Mouse (Mus musculus) monocyte, adult 2 months (primary cell): ENCODE measurements around the gene Tmc7.

Source experiments
- DNase-seq, 2 experiments: peaks; one replicate each; pipeline ENCODE4 v3.0.0; 2022; ENCODE audit warnings: low spot score in 2 of 2, low read depth in 1 of 2

Tmc7 gene

DNA sequence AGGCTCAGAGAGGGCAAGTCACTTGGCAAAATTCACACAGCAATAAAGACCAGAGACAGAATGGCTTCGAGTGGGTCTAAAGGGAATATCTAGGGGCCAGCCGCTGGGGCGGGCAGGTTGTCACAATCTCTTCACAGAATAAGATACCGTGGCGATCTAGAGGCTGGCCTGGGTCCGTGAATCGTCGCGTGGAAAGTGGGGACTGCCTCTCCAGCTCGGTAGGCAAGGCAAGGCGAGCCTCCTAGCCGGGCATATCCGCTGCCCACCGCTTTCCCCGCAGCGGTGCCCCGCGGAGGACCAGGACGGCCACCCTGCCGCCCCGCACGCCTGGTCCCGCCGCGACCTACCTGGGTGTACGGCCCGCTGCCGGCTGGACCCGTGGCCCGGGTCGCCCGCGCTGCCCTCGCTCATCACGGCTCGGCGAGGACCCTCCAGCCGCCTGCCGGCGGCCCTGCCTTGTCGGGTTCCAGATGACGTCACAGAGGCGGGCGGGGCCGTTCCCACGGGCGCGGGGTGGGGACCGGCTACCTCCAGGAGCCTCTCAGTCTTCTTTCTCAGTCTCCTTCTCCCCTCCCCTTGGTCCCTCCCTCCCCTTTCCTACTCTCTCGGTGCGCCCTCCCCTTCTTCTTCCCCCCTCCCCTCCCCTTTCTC is at the start of gene Tmc7:
Gene Tmc7, minus strand, starts transcription at position 480 of the 651 bp plus-strand sequence.
- DNase-seq, result no peak

DNA sequence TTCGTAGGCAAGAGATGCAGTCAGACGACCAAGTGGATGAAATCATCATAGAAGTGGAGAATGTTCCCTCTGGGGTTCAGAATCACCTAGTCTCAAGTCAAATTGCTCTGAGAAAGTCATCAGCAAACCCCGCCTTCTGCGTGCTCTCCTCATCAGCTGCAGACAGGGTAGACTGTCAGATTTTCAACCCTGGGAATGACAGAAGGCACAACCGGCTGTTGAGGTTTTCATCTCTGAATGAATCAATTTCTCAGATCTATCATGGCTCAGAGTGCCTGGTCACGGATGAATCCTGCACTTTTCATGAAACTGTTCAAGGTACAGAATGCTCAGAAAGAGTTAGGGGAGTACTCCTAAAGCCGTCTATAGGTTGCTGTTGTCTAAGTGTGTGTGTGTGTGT is 49.4 kb upstream of the Tmc7 start:
- no peak for DNase-seq

DNA sequence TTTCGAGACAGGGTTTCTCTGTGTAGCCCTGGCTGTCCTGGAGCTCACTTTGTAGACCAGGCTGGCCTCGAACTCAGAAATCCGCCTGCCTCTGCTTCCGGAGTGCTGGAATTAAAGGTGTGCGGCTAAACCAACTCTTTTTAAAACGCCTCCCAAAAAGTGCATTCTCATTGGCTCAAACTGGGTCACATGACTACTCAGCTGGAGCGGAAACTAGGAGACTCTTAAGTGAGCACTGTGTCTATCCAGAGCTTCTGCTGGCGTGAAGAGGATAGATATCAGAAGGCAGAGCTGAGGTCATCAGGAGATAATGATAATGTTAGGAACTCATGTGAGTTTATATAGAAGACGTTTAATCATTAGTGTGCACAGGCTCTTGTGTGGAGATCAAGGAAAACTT is 48.6 kb upstream of the Tmc7 start:
- DNase-seq, result no peak

DNA sequence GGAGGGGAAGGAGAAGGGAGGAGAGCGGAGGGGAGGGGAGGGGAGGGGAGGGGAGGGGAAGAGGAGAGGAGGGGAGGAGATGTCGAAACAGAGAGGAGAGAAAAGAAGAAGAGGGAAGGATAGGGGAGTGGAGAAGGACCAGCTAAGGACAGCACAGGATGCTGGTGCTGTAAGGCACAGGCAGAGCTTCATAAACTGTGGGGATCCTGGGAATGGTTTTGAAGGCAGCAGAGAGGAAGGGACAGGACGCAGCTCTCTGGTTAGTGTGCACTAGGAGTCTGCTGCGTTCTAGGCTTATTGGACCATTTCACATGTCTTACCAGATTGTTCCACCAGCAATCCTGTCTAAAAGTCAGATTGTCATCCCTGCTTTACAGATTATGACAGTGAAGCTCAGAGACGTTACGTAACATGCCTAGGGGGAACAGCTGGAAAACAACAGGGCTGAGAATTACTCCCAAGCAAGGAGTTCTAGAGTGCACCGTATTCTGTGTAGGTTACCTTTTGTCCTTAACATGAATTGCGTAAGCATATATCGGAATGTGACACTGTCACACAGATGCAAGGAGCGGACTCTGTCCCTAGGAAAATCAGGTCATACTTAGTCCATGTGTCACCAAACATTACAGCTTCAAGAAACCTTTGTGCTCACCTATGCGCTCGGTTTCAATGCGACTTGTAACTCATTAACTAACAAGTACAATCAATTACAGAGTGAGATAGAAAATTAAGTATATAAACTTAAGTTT is 43.2 kb upstream of the Tmc7 start:
- no peak for DNase-seq

DNA sequence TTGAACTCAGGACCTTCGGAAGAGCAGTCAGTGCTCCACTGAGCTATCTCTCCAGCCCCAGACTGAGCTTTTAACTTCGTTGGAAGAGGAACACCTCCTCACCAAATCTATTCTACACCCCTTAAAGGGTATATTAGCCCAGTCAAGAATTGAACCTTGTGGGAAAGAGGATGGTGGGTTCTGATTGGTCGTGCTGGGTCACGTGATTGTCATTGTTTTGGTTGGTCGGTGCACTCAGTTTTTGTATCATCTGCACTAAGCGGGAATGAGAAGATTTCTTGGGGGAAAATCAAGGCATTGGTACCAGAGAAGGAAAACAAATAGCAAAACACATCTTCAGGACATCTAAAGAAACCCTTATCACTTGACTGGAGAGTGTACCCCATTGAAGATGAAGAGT is 36.6 kb upstream of the Tmc7 start:
- DNase-seq, result no peak

DNA sequence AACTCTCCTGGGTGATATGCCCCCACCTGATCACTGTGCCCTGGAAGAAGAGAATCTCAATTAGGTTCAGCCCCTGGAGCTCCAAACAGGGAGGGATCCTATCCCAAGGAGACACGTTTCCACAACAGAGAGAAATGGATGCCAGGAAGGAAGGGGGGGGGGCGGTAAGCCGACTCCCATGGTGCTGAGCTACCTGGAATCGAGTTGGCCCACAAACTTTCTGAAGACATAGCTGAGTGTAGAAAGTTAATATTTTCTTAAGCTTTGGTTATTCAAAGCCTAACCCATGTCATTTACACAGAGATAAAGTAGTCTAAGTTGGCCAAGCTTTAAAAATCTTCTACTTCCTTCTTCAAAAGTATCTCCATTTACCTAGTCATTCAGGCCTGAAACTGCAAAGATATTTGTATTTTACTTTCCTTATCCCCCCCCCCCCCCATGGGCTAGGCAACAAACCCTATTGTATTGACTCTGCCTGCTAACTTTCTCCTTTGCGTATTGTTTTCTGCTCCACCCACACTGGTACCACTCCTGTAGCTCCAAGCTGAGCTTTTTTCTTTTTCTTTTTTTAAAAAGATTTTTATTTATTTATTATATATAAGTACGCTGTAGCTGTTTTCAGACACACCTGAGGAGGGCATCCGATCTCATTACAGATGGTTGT is 35.8 kb upstream of the Tmc7 start:
- no peak for DNase-seq

DNA sequence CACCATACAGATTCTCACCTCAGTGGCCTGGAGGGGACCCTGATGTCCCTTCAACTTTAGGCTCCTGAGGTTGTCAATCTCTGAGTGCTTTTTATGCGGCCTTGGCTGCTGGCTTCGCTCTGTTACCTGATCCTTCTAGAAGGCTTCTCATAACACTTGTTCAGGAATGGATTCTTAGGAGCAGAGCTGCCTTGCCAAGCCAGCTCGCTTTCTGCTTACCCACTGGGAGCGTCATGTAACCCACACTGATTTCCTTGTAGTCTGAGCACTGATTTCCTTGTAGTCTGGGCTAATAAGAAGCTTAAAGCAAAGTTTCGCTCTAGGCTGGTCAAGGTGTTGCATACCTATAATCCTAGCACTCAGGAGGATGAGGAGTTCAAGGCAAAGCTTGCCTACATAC is 33.6 kb upstream of the Tmc7 start:
- no peak for DNase-seq

DNA sequence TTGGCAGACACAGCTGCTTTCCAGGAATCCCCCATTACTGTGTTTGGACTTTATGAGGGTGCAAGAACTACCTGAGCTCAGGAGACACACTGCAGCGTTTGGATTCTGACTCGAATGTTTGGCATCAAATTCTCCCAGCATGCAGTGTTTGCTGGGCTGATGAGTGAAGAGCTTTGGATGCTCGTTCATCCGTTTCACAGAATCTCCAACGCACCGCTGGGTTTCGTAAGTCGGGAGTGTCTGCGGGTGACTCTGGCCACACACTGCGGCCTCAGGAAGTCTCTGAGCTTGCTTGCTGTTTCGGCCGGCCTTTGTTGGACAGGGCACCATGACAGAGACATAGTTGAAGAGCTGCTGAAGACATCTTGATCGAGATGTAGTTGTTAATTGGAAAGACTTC is 29.5 kb upstream of the Tmc7 start:
- no peak for DNase-seq

DNA sequence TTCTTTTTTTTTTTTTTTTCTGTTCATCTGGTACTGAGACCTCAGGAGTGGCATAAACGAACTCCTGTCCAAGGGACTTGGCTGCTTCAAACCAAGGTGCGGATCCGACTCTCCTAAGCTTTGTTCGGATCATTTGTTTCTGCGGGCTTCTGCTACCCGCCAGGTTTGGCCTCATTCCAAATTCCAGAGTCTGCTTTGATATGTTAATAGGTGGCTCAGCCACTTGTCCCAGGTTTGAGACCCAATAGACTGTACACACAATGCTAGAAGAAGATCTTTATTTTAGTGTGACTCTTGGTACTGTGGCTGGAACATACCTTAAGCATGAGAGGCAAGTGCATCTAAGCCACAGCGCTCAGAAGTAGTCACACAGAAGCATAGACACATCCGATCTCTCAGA is 27.4 kb upstream of the Tmc7 start:
- DNase-seq, result no peak

DNA sequence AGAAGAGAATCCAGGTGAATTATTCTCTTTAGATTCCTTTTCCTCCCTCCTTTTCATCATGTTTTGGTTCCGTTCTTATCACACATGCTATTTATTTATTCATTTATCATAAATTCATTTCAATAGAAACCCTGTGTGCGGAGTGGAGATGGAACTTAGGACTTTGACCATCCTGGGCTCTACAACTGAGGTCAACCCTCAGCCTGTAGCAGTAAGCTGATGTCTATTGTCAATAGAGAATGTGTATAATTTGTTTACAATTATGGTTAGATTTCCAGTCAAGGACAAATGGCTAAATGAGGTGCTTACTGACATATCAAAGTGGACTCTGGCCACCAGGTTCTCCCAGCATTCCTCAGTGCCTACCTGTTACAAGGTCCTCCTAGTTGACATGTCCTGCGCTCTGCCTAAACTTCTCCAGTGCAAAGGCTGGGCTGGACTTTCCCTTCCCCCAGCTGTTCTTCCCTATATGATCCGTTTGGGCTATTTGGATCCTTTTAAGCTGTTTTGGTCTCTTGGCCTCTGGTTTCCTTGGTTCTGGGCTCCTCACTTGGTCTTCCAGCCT is 26.7 kb upstream of the Tmc7 start:
- no peak for DNase-seq

DNA sequence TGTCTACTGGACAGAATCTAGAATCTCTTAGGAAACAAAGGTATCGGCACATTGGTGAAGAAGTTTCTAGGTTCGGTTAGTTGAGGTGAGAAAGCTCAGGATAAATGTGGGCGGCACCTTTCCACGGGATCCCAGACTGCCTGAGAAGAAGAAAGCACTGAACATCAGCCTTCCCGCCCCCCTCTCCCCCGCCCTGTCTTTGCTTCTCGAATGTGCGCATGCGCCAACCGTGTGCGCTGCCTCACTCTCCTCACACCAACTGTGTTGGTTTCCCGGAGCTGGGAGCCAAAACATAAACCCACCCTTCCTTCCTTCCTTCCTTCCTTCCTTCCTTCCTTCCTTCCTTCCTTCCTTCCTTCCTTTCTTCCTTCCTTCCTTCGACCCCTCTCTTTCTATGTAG is 26.2 kb upstream of the Tmc7 start:
- DNase-seq, result no peak

DNA sequence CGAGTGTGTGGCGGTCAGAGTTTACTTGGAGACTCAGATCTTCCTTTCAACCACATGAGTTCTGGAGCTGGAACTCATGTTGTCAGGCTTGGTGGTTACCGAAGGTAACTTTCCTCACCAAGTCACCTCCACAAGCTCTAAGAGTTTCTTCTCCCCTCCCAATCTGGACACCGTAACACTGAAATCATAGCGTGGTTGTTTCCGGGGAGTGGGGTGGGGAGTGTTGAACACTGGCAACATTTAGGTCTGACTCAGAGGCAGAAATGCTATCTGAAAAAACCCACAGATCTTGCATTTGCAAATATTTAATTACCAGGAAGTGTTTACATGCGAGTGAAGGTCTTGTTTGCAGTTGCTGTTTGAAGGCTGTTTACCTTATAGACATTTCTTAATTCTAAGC is 25.3 kb upstream of the Tmc7 start:
- no peak for DNase-seq

DNA sequence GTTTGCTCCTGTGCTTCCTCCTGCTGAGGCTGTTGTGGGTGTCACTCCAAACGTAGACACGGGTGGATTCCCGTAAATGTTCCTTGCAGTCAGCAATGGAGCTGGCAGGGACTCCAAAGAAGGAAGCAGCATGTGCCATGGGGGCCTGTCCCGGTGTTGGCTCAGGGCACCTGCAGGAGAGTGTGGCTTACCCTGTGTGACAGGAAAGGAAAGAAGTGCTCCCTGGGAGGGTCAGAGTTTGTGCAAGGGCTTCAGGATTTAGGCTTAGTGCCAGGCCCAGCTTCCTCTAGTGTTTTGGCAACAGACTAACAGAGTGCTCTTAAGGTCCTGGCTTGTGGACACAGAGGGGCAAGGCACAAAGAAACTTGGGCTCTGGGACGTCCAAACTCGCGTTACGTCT is 20.3 kb upstream of the Tmc7 start:
- no peak for DNase-seq

DNA sequence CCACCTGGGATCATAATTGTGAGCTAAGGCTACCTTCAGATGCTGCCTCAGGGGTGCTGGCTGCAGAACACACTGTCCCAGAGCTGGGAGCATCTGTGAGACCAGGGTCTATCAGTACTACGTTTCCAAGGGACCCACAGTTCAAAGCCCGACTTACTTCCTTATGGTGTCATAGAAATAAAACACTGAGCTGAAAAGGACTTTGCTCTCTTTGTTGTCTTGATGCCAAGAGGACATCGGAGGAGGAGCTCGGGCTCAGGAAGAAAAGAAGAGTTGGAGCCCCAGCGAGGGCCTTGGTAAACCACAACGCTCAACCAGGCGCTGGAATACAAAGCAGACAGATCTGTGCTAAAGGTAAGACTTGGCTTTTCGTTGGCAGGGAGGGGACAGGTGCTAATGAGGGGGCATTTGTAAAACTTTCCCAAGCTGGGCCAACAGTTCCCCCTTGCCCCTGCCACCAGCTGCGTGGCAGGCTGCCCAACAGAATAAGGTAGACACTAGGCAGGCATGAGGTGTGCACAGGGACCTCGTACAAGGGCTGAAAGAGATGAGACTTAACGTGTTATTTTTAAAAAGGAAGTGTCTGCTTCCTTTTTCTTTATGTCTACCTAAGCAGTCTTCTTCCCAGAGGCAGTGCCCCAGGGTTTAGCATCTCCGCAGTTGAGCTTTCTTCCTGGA is 15.6 kb upstream of the Tmc7 start:
- no peak for DNase-seq

DNA sequence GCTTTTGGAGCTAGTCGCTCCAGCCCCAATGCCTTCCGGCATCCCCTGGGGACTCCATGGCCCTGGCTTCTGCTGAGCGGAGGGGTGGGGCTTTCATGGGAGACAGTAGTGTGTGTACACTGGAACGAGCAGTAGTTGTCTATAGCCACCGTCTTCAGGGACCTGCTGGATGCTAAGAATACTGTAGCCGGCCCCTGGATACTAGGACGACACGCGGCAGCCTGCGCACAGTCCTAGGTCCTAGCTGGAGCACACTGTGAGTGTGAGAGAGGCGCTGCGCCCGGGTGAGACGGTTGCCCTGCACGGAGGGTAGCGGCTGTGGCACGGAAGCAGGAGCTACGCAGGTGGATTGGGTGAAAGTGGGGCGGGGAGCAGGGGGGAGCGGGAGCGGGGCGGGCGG is 12.7 kb upstream of the Tmc7 start, which contains the start of gene Tmc5:
Gene Tmc5, plus strand, starts transcription at position 97 of the 400 bp plus-strand sequence.
- DNase-seq, result no peak

DNA sequence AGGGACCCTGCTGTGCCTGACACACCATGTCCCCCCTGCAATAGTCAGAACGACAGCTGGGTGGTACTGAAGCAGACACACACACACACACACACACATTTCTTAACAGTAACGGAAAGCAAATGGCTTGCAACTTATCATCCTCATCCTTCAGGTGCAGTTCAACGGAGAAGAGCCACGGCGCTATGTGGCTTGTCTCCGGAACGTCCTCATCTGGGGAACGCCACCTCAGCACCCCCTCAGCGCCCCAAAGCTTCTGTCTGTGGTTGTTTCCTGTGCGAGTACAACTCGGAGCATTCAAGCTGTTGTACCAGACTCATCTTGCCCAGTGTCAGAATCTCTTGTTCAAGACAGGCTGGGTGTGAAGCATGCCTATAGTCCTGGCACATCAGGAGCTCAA is 11.7 kb upstream of the Tmc7 start:
- DNase-seq, result no peak

DNA sequence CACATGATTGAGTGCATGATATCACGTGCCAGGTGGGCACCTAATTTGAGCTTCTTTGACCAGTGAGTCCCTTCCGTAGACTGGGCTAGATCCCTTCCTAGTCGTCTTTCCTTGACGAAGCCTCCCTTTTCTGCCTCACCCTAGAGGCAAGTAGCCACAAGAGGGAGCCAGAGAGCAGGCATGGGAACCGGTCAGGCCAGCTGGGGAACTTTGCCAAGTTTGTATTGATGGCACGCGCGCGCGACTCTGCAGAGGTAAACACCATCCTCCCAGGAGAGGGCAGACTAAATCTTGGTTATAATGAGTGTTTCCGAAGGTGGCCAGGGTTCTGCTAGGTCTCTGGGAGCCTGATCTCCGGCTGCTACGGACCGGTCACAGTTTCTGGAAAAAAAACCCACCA is 10.7 kb upstream of the Tmc7 start:
- peak; percentile 49 to 62 for DNase-seq

DNA sequence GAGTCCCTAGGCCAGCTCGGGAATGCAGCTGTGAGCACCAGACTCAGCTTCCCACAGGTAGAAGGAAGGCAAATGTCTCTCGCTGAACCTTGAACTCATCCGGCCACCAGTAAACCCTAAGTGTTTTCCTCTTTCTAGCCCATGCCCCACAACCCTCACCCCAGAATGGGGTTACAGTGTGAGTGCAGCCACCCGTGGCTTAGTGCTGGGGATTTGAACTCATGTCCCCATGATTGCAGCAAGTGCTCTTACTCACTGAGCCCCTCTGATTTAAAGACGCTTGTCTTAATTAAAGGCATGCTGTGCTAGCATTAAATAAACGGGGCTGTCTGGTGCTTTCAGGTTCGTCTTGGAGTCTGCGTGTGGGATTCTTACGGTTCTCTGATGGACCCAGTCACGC is 10.1 kb upstream of the Tmc7 start:
- DNase-seq, result no peak

DNA sequence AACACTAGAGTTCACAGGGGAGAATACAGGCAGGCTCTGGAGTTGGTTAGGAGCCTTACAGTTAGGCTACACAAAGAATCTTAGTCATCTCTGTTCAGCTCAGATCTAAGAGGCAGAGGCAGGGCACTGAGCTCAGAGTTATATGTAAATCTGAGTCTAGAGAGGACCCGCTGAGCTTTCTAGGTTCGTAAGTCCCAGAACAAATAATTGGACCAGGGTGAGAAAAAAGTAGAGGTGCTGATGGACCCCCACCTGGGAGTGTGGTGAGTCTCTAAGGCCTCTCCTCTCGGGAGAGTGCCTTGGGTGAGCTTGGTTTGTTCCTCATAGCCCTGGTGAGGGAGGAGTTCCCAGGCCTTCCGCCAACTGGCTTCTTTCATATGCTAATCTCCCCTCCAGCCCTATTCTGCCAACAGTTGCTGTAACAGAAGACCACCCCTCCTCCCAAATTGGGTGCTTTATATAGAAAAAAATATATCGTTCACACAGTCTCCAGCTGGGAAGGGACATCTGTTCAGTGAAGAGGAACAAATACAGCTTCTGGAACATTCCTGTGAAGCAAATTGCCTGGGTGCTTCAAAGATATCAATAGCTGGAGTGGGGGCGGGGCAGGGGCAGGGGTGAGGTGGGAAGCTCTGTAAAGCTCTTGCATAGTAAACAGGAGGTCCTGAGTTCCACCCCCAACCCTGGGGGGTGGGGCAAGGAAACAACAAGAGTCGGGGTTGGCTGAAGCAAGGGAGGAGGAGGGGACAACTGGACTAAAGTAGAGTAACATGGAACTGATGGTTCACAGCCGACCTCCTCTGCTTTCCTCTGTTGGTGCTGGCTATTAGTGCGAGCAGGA is 9.3 kb upstream of the Tmc7 start:
- DNase-seq, result no peak

DNA sequence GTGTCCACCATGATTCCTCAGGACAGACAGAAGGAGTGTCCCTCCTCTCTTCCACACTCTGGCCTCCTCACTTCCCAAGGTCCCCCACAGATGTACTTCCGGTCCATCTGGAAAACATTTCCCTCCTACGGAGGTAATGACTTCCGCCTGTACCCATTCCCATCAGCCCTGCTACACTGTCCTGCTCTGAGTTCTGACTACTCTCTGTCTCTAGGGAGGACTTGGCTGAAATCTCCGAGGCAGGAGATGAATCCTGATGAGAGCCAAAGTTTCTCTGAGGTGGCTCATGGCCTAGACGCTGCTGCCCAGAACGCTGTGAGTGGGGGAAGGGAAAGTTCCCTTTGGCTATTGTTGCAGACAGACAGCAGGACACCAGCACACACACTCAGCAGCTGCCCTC is 7.6 kb upstream of the Tmc7 start:
- DNase-seq, result no peak
